10 mouse cellular contexts compared by ENCODE assay signal in genomic region chr13:36149175-36149939, GRCm38 (mm10). TPM values are rescaled to one million over a fixed set of nuclear protein-coding genes. Genes with fewer than 3 reads are reported as not detected.
DNase-seq lines count a peak whose midpoint lies in the region; ATAC-seq lines count a peak whose summit lies in the region.
"Had no signal": no experiment of that assay in that cellular context is flagged by ENCODE, and none has a peak within 500 bp of the region (broad histone marks: within the 10 kb centered on the region; RNA-seq: fewer than 3 reads in every experiment).

No protein-coding gene starts in this region.

- peaks cover 8% of the 10 kb centered on the region; the same call in 1 of the 2 replicates for H3K4me1 ChIP-seq in forebrain, embryonic 15.5 days
- peaks cover 12% of the 10 kb centered on the region for H3K4me1 ChIP-seq in forebrain, embryonic 13.5 days
- H3K4me1 ChIP-seq in midbrain, embryonic 16.5 days (ENCODE audit: control insufficient read depth, insufficient read depth, low read length) = peaks cover 6% of the 10 kb centered on the region; the same call in 1 of the 2 replicates
- peaks cover 52% of the 10 kb centered on the region for H3K4me1 ChIP-seq in midbrain, embryonic 10.5 days

- no peaks in the 10 kb centered on the region for H3K9me3 ChIP-seq in forebrain, embryonic 15.5 days
- no peaks in the 10 kb centered on the region for H3K9me3 ChIP-seq in forebrain, embryonic 13.5 days (replicated peaks)
- H3K9me3 ChIP-seq in midbrain, embryonic 16.5 days (replicated peaks; ENCODE audit: control insufficient read depth, low read length, poor library complexity, severe bottlenecking) = no peaks in the 10 kb centered on the region
- no peaks in the 10 kb centered on the region for H3K9me3 ChIP-seq in midbrain, embryonic 10.5 days (replicated peaks)

- H3K4me3 ChIP-seq in forebrain, embryonic 15.5 days = no peak overlapping the region
- no peak overlapping the region for H3K4me3 ChIP-seq in forebrain, embryonic 13.5 days
- no peak overlapping the region for H3K4me3 ChIP-seq in midbrain, embryonic 16.5 days (ENCODE audit: low read depth, low read length)
- no peak overlapping the region for H3K4me3 ChIP-seq in midbrain, embryonic 10.5 days

- 0 out of 2 replicates have a peak, but pooled peaks have one; percentile 19 for ATAC-seq in forebrain, embryonic 15.5 days (replicated peaks)
- ATAC-seq in forebrain, embryonic 13.5 days = no peak
- peak; percentile 67; the same call in 1 of the 2 replicates for ATAC-seq in midbrain, embryonic 16.5 days

- no peaks in the 10 kb centered on the region for H3K27me3 ChIP-seq in forebrain, embryonic 15.5 days
- no peaks in the 10 kb centered on the region for H3K27me3 ChIP-seq in forebrain, embryonic 13.5 days
- H3K27me3 ChIP-seq in midbrain, embryonic 16.5 days (ENCODE audit: control insufficient read depth, insufficient read depth, low read depth, low read length) = no peaks in the 10 kb centered on the region
- no peaks in the 10 kb centered on the region for H3K27me3 ChIP-seq in midbrain, embryonic 10.5 days (ENCODE audit: low read depth, poor library complexity, severe bottlenecking)
- H3K27me3 ChIP-seq: CH12.LX had no signal

- no peak for DNase-seq in midbrain, embryonic 10.5 days (ENCODE audit: low spot score)
- peak; percentile 53 for DNase-seq in large intestine, adult 2 months (ENCODE audit: low read depth, low spot score)
- peak; percentile 6 to 22 for DNase-seq in thymus, postnatal 36 days
- DNase-seq in kidney, postnatal 10 days = no peak
- DNase-seq in frontal cortex, postnatal 14 days (ENCODE audit: low spot score in 2 of 2) = no peak
- DNase-seq: heart, adult 18-20 months had no signal

- no peak overlapping the region for H3K4me2 ChIP-seq in forebrain, embryonic 15.5 days (replicated peaks)
- no peak overlapping the region for H3K4me2 ChIP-seq in forebrain, embryonic 13.5 days
- no peak overlapping the region for H3K4me2 ChIP-seq in midbrain, embryonic 16.5 days (ENCODE audit: low read length)

- no peak overlapping the region for H3K9ac ChIP-seq in forebrain, embryonic 15.5 days (replicated peaks)
- H3K9ac ChIP-seq in forebrain, embryonic 13.5 days = no peak overlapping the region
- peak overlapping the region; percentile 14; the same call in 1 of the 2 replicates for H3K9ac ChIP-seq in midbrain, embryonic 16.5 days (ENCODE audit: low read depth, low read length)

- WGBS in forebrain, embryonic 15.5 days = 50% methylated on average over 6 of the region's 6 CpGs
- 40% methylated on average over 6 of the region's 6 CpGs for WGBS in forebrain, embryonic 13.5 days
- WGBS in midbrain, embryonic 16.5 days = 37% methylated on average over 6 of the region's 6 CpGs
- WGBS in midbrain, embryonic 10.5 days = 42% methylated on average over 6 of the region's 6 CpGs
- 17% methylated on average over 6 of the region's 6 CpGs for WGBS in large intestine, adult 2 months

- no peak overlapping the region for H3K27ac ChIP-seq in forebrain, embryonic 15.5 days (replicated peaks)
- no peak overlapping the region for H3K27ac ChIP-seq in forebrain, embryonic 13.5 days
- no peak overlapping the region for H3K27ac ChIP-seq in midbrain, embryonic 16.5 days (ENCODE audit: low read length)
- H3K27ac ChIP-seq in midbrain, embryonic 10.5 days (replicated peaks) = no peak overlapping the region

- H3K36me3 ChIP-seq in forebrain, embryonic 15.5 days = no peaks in the 10 kb centered on the region
- no peaks in the 10 kb centered on the region for H3K36me3 ChIP-seq in forebrain, embryonic 13.5 days (ENCODE audit: poor library complexity, severe bottlenecking)
- H3K36me3 ChIP-seq in midbrain, embryonic 16.5 days (ENCODE audit: control insufficient read depth, insufficient read depth, low read length) = no peaks in the 10 kb centered on the region
- no peaks in the 10 kb centered on the region for H3K36me3 ChIP-seq in midbrain, embryonic 10.5 days

RNA-seq across cellular contexts. Expression of gene Lyrm4, which starts 32.0 kb away (rescaled TPM):
- 34.9 and 35.7 TPM in 2 replicates for polyA plus RNA-seq in forebrain, embryonic 15.5 days (2015; fragmentation: Nextera tagmentation; extraction: Ambion mirVana)
- polyA plus RNA-seq in forebrain, embryonic 13.5 days (2015; fragmentation: Nextera tagmentation; extraction: Ambion mirVana) = 31.3 and 32.0 TPM in 2 replicates
- polyA plus RNA-seq in midbrain, embryonic 16.5 days (2015; fragmentation: Nextera tagmentation; extraction: Ambion mirVana) = 39.2 and 45.5 TPM in 2 replicates
- polyA plus RNA-seq in midbrain, embryonic 10.5 days (2016; fragmentation: Nextera tagmentation; extraction: Ambion mirVana) = 23.9 TPM in 2 replicates
- polyA plus RNA-seq in large intestine, adult 2 months (2012; rRNA removed) = 3.6 and 4.2 TPM in 2 replicates

RNA-seq across cellular contexts. Expression of gene Fars2, which starts 32.1 kb away (rescaled TPM):
- 36.5 and 36.6 TPM in 2 replicates for polyA plus RNA-seq in forebrain, embryonic 15.5 days (2015; fragmentation: Nextera tagmentation; extraction: Ambion mirVana)
- 31.1 and 32.6 TPM in 2 replicates for polyA plus RNA-seq in forebrain, embryonic 13.5 days (2015; fragmentation: Nextera tagmentation; extraction: Ambion mirVana)
- 26.2 and 29.1 TPM in 2 replicates for polyA plus RNA-seq in midbrain, embryonic 16.5 days (2015; fragmentation: Nextera tagmentation; extraction: Ambion mirVana)
- polyA plus RNA-seq in midbrain, embryonic 10.5 days (2016; fragmentation: Nextera tagmentation; extraction: Ambion mirVana) = 25.2 and 26.4 TPM in 2 replicates
- 63.0 and 69.9 TPM in 2 replicates for polyA plus RNA-seq in large intestine, adult 2 months (2012; rRNA removed)

Comparison
In these comparisons a context has a peak if more than half of its experiments do, and no peak if none do; other contexts are left out.
1. DNase-seq: peak in large intestine, adult 2 months (single experiment) and thymus, postnatal 36 days (2 of 2); none in midbrain, embryonic 10.5 days (single experiment), kidney, postnatal 10 days (single experiment) and frontal cortex, postnatal 14 days (0 of 2).